Mouse (Mus musculus) heart, postnatal 0 days (tissue): ENCODE measurements around the gene Mettl7a2.
"Not testable (repeated sequence)": the region's sequence is repeated elsewhere in the genome, so short reads cannot be mapped to it uniquely, and the experiment has no call there.

Source experiments
- CTCF ChIP-seq: IDR thresholded peaks from 2 replicates; pipeline ENCODE4 v1.5.1; 2016; ENCODE audit warnings: antibody characterized with exemption, control low read depth, low read depth
- EP300 ChIP-seq: IDR thresholded peaks from 2 replicates; pipeline ENCODE4 v1.6.1; 2016; ENCODE audit warnings: antibody characterized with exemption, low read depth

- not testable (repeated sequence) for TF ChIP-seq EP300
- TF ChIP-seq CTCF: peak; percentile 37; the same call in 1 of the 2 replicates
These were observed 15.2 kb upstream of the Mettl7a2 start for GRCm38 (mm10) chr15:100337847-100338246.
